Mouse (Mus musculus) heart, postnatal 0 days (tissue): ENCODE measurements around the gene Smyd3.

Experiments used
- CTCF ChIP-seq: IDR thresholded peaks from 2 replicates; pipeline ENCODE4 v1.5.1; 2016; ENCODE audit warnings: antibody characterized with exemption, control low read depth, low read depth
- EP300 ChIP-seq: IDR thresholded peaks from 2 replicates; pipeline ENCODE4 v1.6.1; 2016; ENCODE audit warnings: antibody characterized with exemption, low read depth

GRCm38 (mm10) chr1:179192781-179193180, 325.1 kb downstream of the Smyd3 start:
- TF ChIP-seq CTCF, result no peak
- TF ChIP-seq EP300, result no peak
